Mouse (Mus musculus): ENCODE measurements around the gene Scn3a. TPM values are rescaled to one million over a fixed set of nuclear protein-coding genes. Genes with fewer than 3 reads are reported as not detected.

Gene Scn3a
- total RNA-seq (2021): 1 to 10 TPM; 2.4 to 4.6 TPM
- long read RNA-seq, experiment 1: 0 reads
- long read RNA-seq, experiment 2, full-length matches to known transcripts: 1 of 5 reads
- long read RNA-seq, experiment 2, partial matches to known transcripts: 1 of 5 reads
- long read RNA-seq, experiment 2, other reads (novel, unspliced or antisense): 3 of 5 reads

GRCm38 (mm10) chr2:65566793-65567787, at the start of gene Scn3a:
TSS of gene Scn3a (minus strand) at chr2:65567627.
- DNase-seq (ENCODE audit: low spot score in 2 of 2): peak in 1 of 2 experiments; percentile 32

GRCm38 (mm10) chr2:65611887-65612286, 44.5 kb upstream of the Scn3a start:
- DNase-seq (ENCODE audit: low spot score in 2 of 2): no peak

- DNase-seq (ENCODE audit: low spot score in 2 of 2): no peak
Observed at GRCm38 (mm10) chr2:65607813-65608212, 40.4 kb upstream of the Scn3a start.

GRCm38 (mm10) chr2:65587679-65588078, 20.3 kb upstream of the Scn3a start:
- no peak for DNase-seq (ENCODE audit: low spot score in 2 of 2)

- no peak for DNase-seq (ENCODE audit: low spot score in 2 of 2)
Observed at GRCm38 (mm10) chr2:65567925-65568324, 498 bp upstream of the Scn3a start.

GRCm38 (mm10) chr2:65563898-65564297, 3.5 kb downstream of the Scn3a start:
- no peak for DNase-seq (ENCODE audit: low spot score in 2 of 2)

- no peak for DNase-seq (ENCODE audit: low spot score in 2 of 2)
Observed at GRCm38 (mm10) chr2:65557719-65558118, 9.7 kb downstream of the Scn3a start.

GRCm38 (mm10) chr2:65554662-65555061, 12.8 kb downstream of the Scn3a start:
- no peak for DNase-seq (ENCODE audit: low spot score in 2 of 2)

- no peak for DNase-seq (ENCODE audit: low spot score in 2 of 2)
Observed at GRCm38 (mm10) chr2:65553473-65553872, 14.0 kb downstream of the Scn3a start.

- no peak for DNase-seq (ENCODE audit: low spot score in 2 of 2)
Observed at GRCm38 (mm10) chr2:65552727-65553126, 14.7 kb downstream of the Scn3a start.

GRCm38 (mm10) chr2:65552222-65552621, 15.2 kb downstream of the Scn3a start:
- no peak for DNase-seq (ENCODE audit: low spot score in 2 of 2)

GRCm38 (mm10) chr2:65551736-65552135, 15.7 kb downstream of the Scn3a start:
- DNase-seq (ENCODE audit: low spot score in 2 of 2): no peak

- DNase-seq (ENCODE audit: low spot score in 2 of 2): no peak
Observed at GRCm38 (mm10) chr2:65550564-65550963, 16.9 kb downstream of the Scn3a start.

GRCm38 (mm10) chr2:65548665-65549064, 18.8 kb downstream of the Scn3a start:
- no peak for DNase-seq (ENCODE audit: low spot score in 2 of 2)

GRCm38 (mm10) chr2:65547341-65547740, 20.1 kb downstream of the Scn3a start:
- no peak for DNase-seq (ENCODE audit: low spot score in 2 of 2)

GRCm38 (mm10) chr2:65542906-65543592, 24.4 kb downstream of the Scn3a start:
- DNase-seq (ENCODE audit: low spot score in 2 of 2): no peak

GRCm38 (mm10) chr2:65541781-65542180, 25.6 kb downstream of the Scn3a start:
- no peak for DNase-seq (ENCODE audit: low spot score in 2 of 2)

GRCm38 (mm10) chr2:65538436-65538835, 29.0 kb downstream of the Scn3a start:
- DNase-seq (ENCODE audit: low spot score in 2 of 2): no peak

- no peak for DNase-seq (ENCODE audit: low spot score in 2 of 2)
Observed at GRCm38 (mm10) chr2:65532127-65532854, 35.1 kb downstream of the Scn3a start.

GRCm38 (mm10) chr2:65529148-65529547, 38.3 kb downstream of the Scn3a start:
- DNase-seq (ENCODE audit: low spot score in 2 of 2): no peak

- DNase-seq (ENCODE audit: low spot score in 2 of 2): no peak
Observed at GRCm38 (mm10) chr2:65516703-65517102, 50.7 kb downstream of the Scn3a start.

Data from gastrocnemius, postnatal 4 days (tissue).